Mouse (Mus musculus): ENCODE measurements around the gene Guca2b.
"Not testable (repeated sequence)": the region's sequence is repeated elsewhere in the genome, so short reads cannot be mapped to it uniquely, and the experiment has no call there.

The Guca2b gene

DNA sequence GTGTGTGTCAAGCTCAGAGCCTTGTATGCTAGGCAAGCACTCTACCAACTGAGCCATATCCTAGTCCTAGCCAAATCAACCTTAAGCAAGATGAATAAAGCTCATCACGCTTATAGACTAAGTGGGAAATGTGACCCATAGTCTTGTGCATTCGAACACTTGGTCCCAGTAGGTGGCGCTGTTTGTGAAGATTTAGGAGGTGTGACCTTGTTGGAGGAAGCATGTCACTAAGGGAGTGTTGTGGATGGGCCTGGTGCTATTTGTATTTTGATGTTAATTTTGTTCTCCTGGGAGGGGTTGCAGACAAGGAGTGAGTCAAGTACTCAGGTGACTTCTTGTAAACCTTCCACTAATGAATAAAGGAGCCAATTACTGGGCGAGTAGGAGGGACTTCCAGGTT is 16.1 kb downstream of the Guca2b start:
- DNase-seq = no peak

DNA sequence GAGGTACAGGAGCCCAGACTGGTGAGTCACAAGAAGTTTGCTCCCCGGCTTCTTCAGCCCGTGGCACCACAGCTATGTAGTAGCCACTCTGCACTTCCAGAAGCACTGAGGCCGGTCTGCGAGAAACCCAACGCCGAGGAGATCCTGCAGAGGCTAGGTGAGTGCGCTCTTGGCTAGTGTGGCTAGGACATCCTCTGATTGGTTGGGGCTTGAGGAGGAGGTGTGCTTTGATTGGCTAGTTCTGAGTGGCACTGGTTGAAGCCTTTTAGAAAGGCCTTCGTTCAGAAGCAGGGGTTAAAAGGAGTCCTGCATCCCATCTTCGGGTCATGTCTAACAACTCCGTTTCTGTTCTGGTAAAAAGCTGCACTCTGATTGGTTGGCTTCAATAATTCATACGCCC is 20.1 kb downstream of the Guca2b start:
- no peak for DNase-seq

DNA sequence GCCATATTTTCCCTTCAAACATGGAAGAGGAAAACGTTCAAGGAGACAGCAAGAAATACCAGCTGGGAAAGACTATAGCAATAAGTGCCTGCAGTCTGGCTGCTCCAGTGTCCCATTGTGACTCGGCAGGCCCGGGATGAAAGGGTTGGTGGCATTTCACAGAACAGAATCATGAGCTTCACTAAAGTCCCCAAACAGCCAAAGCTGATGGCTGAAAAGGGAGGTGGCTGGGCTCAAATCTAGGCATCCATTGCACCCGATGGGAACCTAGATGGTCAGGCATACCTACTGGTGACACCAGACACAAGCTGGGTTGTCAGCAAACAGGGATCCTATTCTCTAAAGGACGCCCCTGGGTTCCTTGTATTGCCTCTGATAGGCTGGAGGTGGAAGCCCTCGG is 20.8 kb downstream of the Guca2b start:
- no peak for DNase-seq

DNA sequence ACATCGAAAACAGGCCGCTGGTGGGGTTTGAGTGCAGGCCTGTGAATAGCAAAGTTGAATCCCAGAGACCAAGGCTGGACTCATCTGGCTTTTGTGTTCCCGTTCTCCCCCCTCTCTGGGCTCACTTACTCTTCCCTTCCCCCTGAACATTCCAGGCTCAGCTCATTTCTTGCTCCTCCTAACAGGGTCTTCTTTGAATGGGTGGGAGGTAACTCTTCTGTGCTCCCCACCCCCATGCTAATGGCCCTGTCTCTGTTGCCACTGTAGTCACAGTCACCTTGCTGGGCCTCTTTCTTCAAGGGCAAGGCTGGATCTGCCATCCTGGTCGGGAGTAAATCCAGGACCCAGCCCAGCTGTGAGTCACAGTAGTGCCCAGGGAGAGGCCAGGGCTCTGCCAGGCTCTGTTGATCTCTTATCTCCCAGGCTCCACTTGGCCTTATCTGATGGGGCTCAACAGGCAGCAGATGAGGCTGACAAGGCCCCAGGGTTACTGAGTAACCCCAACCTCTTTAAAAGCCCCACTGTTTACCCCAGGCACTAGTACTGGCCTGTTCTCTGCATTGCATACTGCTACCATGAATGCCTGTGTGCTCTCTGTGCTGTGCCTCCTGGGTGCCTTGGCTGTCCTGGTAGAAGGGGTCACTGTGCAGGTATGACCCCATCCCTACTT is 21.4 kb downstream of the Guca2b start, which contains the start of gene Guca2a:
Gene Guca2a, plus strand, starts transcription at position 529 of the 670 bp plus-strand sequence.
- no peak for DNase-seq

DNA sequence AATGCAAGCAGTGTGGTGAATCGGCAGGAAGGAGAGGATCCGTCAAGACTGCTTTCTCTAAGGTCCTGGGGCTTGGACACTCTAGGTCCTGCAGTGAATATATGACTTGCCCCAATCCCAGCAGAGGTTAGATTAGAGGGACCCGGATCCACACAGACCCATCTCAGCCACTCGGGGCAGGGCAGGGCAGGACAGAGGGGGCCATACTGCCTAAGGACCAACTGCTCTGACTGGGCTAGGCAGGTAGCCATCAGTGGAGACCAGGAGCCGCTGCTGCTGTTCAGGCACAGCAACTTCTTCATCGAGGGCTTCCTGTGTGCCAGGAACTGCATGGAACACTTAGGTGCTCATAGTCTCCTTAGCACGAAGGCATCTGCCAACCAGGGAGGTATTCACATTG is 22.0 kb downstream of the Guca2b start:
- no peak for DNase-seq

DNA sequence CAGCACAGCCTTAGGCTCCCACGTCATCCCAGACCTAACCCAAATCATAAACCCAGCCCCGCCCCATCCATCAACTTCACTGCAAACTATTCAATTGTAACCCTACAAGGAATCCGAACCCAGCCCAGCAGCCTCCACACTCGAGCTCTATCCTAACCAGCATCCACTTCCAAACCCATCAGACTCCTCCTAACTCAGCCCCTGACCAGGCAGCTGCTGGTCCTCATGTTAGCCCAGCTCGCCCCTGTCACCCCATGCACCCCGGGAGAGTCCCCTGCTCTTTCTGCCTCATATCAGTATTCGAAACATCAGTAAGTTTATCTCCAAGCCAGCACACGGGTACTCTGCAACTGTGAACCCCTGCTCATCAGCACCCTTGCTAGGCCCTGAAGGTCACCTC is 23.1 kb downstream of the Guca2b start:
- DNase-seq = no peak

DNA sequence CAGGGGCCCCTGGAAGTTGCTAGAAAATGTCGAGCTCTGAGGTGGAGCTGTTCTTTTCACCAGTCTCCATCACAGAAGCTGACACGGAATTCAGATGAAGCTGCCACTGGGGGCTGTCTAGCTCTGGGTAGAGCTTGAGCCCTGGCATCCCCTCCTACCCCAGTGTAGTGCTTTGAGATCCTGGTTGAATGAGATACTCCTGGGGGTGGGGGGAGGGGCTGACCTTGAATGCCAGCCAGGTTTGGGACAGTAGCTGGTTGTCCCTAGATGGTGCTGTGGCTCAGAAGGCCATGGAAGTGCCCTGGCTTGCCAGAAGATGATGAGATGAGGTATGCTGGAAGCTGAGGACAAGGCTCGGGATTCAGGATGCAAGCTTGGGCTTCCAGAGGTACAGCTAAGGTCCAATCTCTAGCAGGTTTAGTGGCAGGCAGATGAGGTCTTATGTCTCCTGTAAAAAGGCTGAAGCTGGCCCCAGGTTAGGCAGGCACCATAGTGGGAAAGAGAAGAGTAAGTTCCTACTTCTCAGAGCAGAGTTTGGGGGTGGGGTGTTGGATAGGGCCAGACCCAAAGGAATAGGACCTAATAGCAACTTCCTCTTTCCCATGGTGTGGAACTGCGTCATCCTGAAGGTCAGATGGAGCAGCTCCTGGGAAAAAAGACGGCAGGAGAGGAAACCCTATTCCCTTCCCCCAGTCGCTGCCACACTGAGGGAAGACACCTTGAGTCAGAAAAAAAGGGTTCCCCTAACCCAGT is 23.7 kb downstream of the Guca2b start:
- no peak for DNase-seq

DNA sequence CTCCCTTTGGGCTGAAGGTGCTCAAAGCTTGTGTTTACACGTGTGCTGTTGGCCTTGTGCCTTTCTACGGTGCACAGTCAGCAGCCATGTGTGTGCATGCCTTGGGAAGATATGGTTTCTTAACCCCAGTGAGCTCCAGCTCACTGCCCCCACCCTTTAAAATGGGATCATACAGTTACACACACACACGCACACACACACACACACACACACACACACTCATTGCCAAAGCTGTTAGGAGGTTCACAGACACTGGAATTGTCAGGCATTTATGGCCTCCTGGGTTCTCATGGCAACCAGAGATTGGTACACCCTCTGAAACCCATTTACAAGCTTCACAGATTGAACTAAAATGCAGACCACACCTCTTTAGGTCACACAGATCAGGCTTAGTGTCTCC is 24.8 kb downstream of the Guca2b start:
- no peak for DNase-seq

DNA sequence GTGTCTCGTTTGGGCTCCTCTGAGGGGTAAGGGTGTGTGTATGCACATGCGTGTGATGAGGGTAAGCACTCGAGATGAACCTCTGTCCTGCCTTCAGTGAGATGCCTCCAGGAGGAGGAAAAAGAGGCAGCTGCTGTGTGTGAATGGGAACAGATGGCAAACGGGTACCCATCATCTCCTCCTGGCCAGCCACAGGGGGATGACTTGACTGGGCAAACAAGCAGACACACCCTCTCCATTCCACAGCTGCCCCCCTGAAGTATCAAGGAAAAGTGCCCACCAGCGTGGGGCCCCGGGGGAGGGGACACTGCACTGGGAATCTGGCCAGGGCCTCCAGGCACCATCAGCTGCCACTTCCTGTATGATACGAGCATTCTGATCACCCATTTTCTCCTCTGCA is 25.4 kb downstream of the Guca2b start:
- DNase-seq = no peak

DNA sequence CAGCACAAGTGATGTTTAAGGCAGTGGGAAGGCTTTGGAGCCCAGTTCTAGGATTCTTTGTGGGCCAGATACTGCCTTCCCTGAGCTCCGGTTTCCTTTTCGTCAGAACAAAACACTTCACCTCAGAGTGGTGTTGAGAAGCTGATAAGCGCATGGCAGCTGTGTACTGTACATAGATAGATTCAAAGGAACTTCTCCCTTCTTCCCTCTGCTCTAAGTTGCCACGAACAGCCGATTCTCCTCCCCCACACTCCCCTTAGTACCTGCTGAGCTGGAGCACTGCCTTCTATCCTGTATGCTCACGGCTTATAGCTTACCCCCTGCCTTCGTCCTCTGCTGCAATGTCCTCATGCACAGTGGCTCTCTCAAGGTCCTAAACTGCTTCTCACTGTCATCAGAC is 26.0 kb downstream of the Guca2b start:
- DNase-seq = no peak

DNA sequence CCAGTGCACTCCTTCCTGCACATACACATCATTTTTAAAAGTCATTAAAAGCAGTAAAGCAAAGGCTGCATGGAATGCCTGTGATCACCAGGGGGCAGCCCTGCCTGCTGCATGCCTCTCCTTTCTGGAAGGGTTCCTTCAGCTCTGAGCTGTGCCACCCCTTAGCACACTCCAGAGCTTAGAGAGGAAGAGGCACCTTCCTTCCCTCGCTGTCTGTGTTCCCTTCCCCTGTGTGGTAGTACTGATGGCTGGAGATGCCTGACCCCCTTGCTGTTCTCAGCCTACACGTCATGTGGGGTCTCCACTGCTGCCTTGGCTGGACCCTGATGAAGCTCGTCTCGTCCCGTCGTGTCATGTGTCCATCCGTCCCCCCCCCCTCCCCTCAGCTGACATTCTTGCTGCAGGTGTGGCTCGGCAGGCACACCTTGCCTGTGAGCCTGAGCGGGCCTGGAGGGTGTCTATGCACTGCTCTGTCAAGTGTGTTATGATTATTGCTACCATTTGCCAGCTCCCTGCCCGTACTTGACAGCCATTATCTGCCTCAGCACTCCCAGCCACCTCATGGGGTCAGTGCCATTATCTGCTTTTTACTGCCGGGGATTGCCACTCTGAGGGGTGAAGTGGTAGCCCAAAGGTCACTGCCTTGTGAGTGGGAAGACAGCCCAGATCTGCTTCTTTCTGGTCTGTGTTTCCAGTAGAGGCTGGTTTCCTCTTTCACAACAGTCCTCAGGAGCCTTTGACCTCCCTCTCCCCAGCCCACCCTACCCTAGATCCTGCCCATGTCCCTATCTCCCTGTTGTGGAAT is 27.4 kb downstream of the Guca2b start:
- peak; percentile 63 for DNase-seq

DNA sequence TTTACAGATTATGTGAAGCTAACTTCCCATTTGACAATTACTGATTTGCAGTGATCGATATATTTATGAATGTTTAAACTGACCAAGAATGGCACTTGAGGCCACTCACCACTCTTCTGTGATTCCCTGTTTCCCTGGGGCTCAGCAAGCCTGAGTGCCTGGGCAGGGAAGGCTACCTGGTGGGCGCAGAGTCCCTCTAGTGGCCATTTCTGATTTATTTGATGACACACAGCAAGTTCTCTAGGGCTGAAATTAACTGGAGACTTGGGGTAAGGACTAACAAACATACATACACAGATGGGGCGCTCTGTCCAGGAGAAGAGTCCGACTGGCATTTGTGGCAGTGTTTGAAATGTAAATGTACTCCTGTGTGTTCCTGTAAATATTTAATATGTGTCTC is 30.4 kb downstream of the Guca2b start:
- not testable (repeated sequence) for DNase-seq

DNA sequence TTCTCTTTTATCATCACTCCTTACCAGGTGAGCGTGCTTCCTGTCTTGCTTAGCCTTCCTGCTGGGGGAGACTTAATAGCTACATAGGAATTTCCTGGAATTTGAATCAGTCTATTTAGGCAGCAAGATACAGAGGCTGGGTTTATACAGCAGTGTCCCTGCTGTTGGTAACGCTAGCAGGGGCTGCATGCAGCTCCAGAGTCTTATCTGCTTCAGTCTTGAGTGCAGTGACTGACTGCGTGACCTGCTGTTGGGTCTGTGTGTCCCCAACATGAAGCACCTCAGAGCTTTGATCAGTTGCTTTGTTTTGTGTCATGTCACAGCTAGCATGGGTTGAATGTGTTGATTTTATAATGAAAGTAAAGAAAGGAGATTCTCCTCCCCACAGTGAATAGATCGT is 31.4 kb downstream of the Guca2b start:
- no peak for DNase-seq

DNA sequence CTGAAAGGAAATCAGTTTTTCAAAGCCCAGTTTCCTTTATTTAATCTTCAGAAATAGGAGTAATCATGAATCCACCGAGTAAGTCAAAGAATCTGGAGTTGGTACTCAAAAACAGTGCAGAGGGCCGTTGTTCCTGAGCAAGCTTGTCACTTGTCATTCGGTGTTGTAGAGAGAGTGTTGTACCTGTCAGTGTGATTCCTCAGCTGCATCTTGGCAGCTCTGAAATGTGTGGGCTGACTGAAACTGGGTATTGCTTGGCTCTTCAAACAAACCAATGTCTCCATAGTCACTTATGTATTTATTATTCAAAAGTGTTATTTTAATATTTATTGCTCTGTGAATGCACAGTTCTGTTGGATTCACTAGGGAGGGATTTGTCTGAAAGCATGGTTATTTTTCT is 31.9 kb downstream of the Guca2b start:
- DNase-seq = no peak

DNA sequence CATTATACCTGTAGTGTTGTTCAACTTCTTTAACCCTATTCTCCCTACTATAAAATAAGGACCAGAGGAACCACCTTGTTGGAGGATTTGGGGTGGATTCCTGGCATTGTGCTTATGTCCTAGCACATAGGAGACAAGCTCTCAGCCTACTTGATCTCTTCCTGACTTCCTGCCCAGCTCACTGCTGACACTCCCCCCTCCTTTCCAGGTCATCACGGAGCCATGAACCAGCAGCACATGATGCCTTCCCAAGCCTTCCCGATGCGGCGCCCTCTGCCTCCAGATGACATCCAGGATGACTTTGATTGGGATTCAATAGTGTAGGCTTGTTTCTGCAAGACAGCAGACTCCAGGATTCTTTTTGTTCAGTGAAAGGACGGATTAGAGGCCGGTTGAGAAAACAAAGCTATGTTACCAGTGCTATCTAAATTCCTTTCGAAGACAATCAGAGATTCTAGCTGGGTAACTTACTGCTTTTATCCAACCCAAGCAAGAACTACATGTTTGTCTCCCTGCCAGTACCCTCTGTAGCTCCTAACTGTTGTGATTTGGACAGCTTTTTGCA is 32.6 kb downstream of the Guca2b start:
- no peak for DNase-seq

DNA sequence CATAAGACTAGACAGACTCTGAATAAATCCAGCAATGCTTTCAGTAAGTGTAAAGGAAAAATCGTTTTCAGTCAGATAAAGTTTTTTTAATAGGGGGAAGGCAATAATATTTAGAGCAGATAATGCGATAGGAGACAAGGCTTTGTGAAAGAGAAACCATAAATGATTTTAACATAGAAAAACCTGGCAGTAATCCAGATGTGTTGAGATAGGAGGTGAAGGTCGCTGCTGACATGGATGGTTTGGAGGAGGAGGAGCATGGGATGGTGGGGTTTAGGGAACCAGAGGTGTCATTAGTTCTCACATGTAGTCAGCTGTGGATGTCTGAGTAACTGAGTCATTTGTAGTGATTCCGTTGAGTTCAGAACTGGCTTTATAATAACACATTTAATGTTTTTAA is 44.0 kb downstream of the Guca2b start:
- DNase-seq = no peak

DNA sequence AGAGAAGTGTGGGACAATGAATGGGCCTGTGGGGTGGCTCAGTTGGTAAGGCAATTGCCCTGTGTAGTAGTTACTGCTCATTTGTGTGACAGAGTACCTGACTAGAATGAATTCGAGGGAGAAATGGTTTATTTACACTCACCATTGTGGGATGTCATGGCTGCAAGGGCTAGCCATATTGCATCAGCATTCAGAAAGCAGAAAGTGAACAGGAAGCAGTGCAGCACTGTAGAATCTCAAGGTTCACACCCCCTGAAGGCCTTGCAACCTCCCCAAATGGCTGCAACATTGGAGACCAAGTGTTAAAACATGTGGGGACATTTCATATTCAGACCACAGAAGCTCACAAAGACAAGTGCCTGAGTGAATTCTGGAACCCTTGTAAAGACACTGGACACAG is 44.7 kb downstream of the Guca2b start:
- no peak for DNase-seq

DNA sequence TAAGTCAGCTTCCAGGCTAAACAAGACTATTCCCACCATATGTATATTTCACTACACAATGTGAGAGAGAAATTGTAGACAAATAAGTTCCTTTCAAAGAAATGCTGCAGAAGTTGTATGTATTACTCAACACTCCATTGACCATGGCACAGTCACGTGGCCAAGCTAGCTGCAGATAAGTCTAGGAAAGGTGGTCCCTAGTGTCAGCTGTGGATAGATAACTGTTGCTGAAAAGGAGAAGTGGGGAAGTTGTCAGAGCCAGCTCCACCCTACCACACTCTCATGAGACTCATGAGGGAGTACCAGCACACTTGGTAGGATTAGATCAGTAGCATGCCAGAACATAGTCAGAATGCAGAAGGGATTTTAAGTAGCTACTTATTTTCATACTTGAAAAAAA is 49.3 kb downstream of the Guca2b start:
- no peak for DNase-seq

Measured in kidney, adult 9 months (tissue).